ENCODE assay signal across 21 mouse cellular contexts in the genomic region with DNA sequence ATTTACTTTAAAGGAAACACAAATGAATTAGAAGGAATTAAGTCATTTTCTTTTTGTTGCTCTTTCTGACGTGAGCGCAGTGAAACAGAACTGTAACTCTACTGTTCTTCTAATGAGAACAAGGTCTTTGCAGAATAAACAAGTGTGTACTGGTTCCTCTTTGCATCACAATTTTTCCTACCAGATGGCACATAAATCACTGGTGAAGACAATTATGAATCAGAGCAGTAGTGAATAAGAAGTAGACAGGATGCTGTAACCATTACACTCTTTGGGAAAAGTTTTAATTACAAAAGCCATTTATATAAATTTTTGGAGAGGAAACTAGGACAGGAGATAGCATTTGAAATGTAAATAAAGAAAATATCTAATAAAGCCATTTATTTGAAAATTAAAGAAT.
"Had no signal": no experiment of that assay in that cellular context is flagged by ENCODE, and none has a peak within 500 bp of the region (broad histone marks: within the 10 kb centered on the region; RNA-seq: fewer than 3 reads in every experiment).

No protein-coding gene starts in this region.

- H3K27me3 ChIP-seq: liver, embryonic 12.5 days; liver, embryonic 15.5 days; lung, embryonic 15.5 days; megakaryocyte, embryonic 14.5 days; midbrain, embryonic 13.5 days; stomach, embryonic 15.5 days had no signal

- H3K4me2 ChIP-seq: limb, embryonic 13.5 days; liver, embryonic 12.5 days; liver, embryonic 15.5 days; lung, embryonic 15.5 days; midbrain, embryonic 13.5 days; stomach, embryonic 15.5 days had no signal

- H3K27ac ChIP-seq: layer of hippocampus, adult 2 months; limb, embryonic 10.5 days; limb, embryonic 13.5 days; liver, embryonic 12.5 days; liver, embryonic 15.5 days; lung, embryonic 15.5 days; midbrain, embryonic 10.5 days; midbrain, embryonic 13.5 days; stomach, embryonic 15.5 days had no signal

- ATAC-seq: liver, embryonic 12.5 days; midbrain, embryonic 13.5 days; midbrain, embryonic 16.5 days had no signal

- H3K36me3 ChIP-seq: limb, embryonic 13.5 days; liver, embryonic 15.5 days; lung, embryonic 15.5 days; midbrain, embryonic 13.5 days; stomach, embryonic 15.5 days had no signal

- H3K4me3 ChIP-seq: layer of hippocampus, adult 2 months; limb, embryonic 10.5 days; limb, embryonic 13.5 days; liver, embryonic 12.5 days; liver, embryonic 15.5 days; lung, embryonic 15.5 days; megakaryocyte, embryonic 14.5 days; midbrain, embryonic 10.5 days; midbrain, embryonic 13.5 days; stomach, embryonic 15.5 days had no signal

- DNase-seq: kidney, adult 9 months; kidney, postnatal 25 days; layer of hippocampus, adult 9-11 months; liver; lung, adult 18-20 months; lung, postnatal 10 days; lung, postnatal 36 days; right cerebral cortex, postnatal 4 days; spleen, adult 18-20 months; thymus, postnatal 25 days had no signal
